Mouse (Mus musculus) ovary, postnatal 14 days (tissue): ENCODE data around the gene Tecr.

Experiments used
- DNase-seq: peaks from one replicate; pipeline ENCODE4 v3.0.0; 2022; ENCODE audit warnings: low spot score

Tecr gene

GRCm38 (mm10) chr8:83565731-83566375 is 41.9 kb downstream of the Tecr start:
- DNase-seq = no peak

GRCm38 (mm10) chr8:83563246-83563645 is 44.5 kb downstream of the Tecr start:
- DNase-seq = no peak

DNA sequence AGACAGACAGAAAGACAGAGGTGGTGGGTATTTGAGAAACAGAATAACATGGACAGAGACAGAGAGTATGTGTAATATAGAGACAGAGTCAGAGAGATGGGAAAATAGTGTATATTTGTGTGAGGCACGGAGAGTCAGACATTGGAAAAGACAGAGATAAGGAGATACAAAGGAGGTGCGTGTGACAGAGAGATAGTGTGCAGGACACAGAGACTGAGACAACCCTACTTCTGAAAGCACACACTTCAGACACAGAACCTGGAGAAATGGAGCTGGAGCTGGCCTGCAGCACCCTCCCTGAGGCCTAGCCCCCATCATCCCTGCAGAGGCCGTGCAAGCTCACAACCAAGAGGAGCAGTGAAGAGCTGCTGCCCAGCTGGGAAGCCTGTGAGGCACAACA is 45.1 kb downstream of the Tecr start:
- no peak for DNase-seq

GRCm38 (mm10) chr8:83535736-83536135 is 72.0 kb downstream of the Tecr start, which contains the start of gene Olfr370:
Gene Olfr370 (plus strand): TSS chr8:83535780.
- DNase-seq = no peak

DNA sequence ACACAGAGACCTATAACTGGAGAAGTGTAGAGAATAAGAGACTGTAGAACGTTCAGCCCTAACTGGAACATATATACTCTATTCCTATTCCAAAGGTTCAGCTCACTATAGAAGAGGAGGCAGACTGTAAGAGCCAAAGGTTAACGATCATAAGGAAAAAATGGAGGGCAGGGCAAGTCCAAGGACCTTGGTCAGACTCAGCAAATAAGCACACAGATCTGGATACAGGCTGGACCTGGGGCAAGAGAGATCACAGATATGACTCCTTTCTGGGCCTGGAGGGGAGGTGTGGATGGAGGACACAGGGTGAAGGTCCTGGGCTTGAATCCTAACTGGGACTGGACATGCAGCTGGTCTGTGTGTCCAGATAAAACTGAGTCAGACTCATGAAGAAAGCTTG is 73.0 kb downstream of the Tecr start:
- DNase-seq = no peak
